Mouse (Mus musculus) kidney, postnatal 25 days (tissue): Measurements from ENCODE around the gene Olfr520.
"Not testable (repeated sequence)": the region's sequence is repeated elsewhere in the genome, so short reads cannot be mapped to it uniquely, and the experiment has no call there.

ENCODE experiments used
- DNase-seq, 2 experiments: peaks; one replicate each; pipeline ENCODE4 v3.0.0; 2021; ENCODE audit warnings: mixed read lengths in 2 of 2

Gene Olfr520

GRCm38 (mm10) chr7:99712431-99712830 is 17.6 kb upstream of the Olfr520 start:
- no peak for DNase-seq

DNA sequence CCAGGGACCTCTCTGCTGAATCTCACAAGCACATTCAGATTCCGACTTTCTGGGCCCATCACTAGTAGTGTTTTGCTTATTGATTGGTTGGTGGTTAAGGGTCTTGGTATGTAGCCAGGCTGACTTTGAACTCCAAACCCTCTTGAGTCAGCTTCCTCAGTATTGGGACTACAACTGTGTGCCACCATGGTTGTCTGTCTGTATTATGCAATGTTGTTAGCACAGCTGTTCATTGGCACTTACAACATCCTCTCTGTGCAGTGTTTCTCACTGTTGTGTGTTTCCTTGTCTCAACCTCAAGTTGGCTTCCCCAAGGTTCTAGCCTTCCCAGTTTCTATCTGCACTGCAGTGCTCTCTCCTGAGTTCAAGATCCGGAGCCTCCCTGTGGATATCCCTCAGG is 13.5 kb upstream of the Olfr520 start:
- DNase-seq = no peak

DNA sequence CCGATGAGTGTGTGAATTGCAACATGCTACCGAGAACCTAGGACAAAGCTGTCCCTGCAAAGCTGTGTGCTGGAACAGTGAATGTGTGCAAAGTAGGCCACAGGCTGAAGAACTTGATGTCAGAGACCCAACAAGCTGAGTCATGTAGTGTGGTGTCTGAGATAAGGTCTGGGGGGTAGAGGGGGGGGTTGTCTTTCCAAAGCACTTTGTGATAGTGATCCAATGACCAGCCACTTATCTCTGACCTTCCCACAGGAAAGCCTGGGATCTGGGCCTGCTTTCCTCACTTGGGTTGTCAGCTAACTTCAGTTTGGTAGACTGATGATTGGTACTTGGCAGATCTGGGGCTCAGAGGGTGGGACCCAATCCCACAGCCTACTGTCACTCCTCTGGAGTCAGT is 4.5 kb downstream of the Olfr520 start:
- no peak for DNase-seq

DNA sequence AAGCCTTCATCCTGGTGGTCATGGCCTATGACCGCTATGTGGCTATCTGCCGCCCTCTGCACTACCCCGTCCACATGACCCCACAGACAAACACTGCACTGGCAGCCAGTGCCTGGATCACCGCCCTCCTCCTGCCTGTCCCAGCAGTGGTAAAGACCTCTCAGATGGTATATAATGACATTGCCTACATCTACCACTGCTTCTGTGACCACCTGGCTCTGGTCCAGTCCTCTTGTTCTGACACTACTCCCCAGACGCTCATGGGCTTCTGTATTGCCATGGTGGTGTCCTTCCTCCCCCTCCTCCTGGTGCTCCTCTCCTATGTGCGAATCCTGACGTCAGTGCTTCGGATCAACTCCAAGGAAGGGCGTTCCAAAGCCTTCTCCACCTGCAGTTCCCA is 5.4 kb downstream of the Olfr520 start:
- DNase-seq = not testable (repeated sequence)

- no peak for DNase-seq
These were observed 9.2 kb downstream of the Olfr520 start for GRCm38 (mm10) chr7:99739276-99739675.

GRCm38 (mm10) chr7:99763207-99763606 is 33.1 kb downstream of the Olfr520 start, which contains the start of gene Olfr521:
TSS of gene Olfr521 (plus strand) at chr7:99763507.
- DNase-seq = no peak

DNA sequence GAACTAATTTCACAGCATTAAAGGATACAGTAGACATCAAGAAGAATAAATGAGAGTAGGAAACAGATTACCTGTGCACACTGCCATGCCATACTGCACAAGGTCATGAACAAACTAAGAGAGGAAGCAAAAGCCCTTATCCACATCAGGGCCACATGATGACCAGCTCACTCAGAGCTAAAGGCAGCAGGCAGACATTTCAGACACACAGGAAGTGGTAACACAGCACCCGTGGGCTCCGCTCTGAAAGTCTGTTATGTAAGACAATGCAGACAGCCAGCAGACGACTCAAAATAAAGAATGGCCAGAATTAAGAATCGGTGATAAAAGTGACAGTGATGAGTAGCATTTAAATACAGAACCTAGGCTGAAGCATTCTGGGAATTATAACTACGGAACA is 51.3 kb downstream of the Olfr520 start:
- no peak for DNase-seq

GRCm38 (mm10) chr7:99781916-99782315 is 51.8 kb downstream of the Olfr520 start:
- DNase-seq = no peak

DNA sequence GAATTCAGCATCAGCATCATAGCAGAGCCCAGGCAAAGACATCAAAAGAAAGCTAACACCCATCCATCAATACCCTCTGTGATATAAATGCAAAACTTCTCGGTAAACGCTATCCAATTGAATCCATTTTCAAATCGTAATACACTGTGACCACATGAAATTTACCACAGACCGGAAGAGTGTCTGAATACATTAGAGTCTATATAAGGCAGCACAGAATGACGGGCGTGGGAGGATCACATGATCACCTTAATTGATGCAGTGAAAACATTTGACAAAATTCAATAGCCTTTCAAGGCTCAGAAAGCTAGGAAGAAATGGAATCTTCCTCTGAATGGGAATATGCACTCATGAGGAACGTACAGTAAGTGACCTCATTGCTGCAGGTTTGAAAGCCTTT is 53.3 kb downstream of the Olfr520 start:
- DNase-seq = no peak

GRCm38 (mm10) chr7:99785553-99785952 is 55.5 kb downstream of the Olfr520 start:
- no peak for DNase-seq
